Mouse (Mus musculus) embryonic fibroblast, embryonic 13.5 days (primary cell): ENCODE measurements around the gene Arl3. TPM values are rescaled to one million over a fixed set of nuclear protein-coding genes. Genes with fewer than 3 reads are reported as not detected.

Experiments used
- H3K27ac ChIP-seq: 2 replicates; pipeline ENCODE4 v1.5.1; 2012; ENCODE audit warnings: low read length, control low read depth, inconsistent platforms; ENCODE audit not compliant: insufficient read depth
- H3K4me1 ChIP-seq: 2 replicates; pipeline ENCODE4 v1.6.1; 2011; ENCODE audit warnings: low read length; ENCODE audit not compliant: control insufficient read depth, insufficient read depth
- H3K4me3 ChIP-seq: 2 replicates; pipeline ENCODE4 v1.5.1; 2011; ENCODE audit warnings: mild to moderate bottlenecking, control low read depth, low read length; ENCODE audit not compliant: insufficient read depth
- CTCF ChIP-seq: IDR thresholded peaks from 2 replicates; pipeline ENCODE4 v1.5.1; 2011; ENCODE audit warnings: mild to moderate bottlenecking, control low read depth, low read length, moderate library complexity, borderline replicate concordance; ENCODE audit not compliant: insufficient read depth
- POLR2A ChIP-seq: IDR thresholded peaks from 2 replicates; pipeline ENCODE4 v1.6.1; 2011; ENCODE audit warnings: low read depth, mild to moderate bottlenecking, control low read depth, low read length, moderate library complexity
- polyA plus RNA-seq: library from polyadenylated mRNA; stranded (reverse); fragments of >200 nt; gene quantifications from 2 replicates; pipeline ENCODE4 v1.2.4, GENCODE M21; 2011; ENCODE audit warnings: low read depth; ENCODE audit not compliant: missing spikeins, insufficient read length

Gene Arl3
- polyA plus RNA-seq, 1 experiment = 83.5 TPM

GRCm38 (mm10) chr19:46537357-46537756, 35.6 kb downstream of the Arl3 start:
- no peaks in the 10 kb centered on the region for H3K4me1 ChIP-seq
- TF ChIP-seq CTCF = no peak
- TF ChIP-seq POLR2A = no peak
- H3K27ac ChIP-seq = no peak overlapping the region
- H3K4me3 ChIP-seq = no peak overlapping the region

GRCm38 (mm10) chr19:46534542-46535098, 38.4 kb downstream of the Arl3 start:
- peaks cover 15% of the 10 kb centered on the region; the same call in 1 of the 2 replicates for H3K4me1 ChIP-seq
- no peak overlapping the region for H3K4me3 ChIP-seq
- no peak overlapping the region for H3K27ac ChIP-seq
- TF ChIP-seq POLR2A (no peak), CTCF (no peak)

- peaks cover 15% of the 10 kb centered on the region; the same call in 1 of the 2 replicates for H3K4me1 ChIP-seq
- no peak overlapping the region for H3K27ac ChIP-seq
- TF ChIP-seq CTCF (no peak), POLR2A (no peak)
- no peak overlapping the region for H3K4me3 ChIP-seq
These were observed 39.5 kb downstream of the Arl3 start for GRCm38 (mm10) chr19:46533525-46533924.

GRCm38 (mm10) chr19:46533066-46533465, 39.9 kb downstream of the Arl3 start:
- H3K27ac ChIP-seq = no peak overlapping the region
- TF ChIP-seq CTCF (no peak), POLR2A (no peak)
- H3K4me1 ChIP-seq = peaks cover 17% of the 10 kb centered on the region; the same call in 1 of the 2 replicates
- H3K4me3 ChIP-seq = no peak overlapping the region

DNA sequence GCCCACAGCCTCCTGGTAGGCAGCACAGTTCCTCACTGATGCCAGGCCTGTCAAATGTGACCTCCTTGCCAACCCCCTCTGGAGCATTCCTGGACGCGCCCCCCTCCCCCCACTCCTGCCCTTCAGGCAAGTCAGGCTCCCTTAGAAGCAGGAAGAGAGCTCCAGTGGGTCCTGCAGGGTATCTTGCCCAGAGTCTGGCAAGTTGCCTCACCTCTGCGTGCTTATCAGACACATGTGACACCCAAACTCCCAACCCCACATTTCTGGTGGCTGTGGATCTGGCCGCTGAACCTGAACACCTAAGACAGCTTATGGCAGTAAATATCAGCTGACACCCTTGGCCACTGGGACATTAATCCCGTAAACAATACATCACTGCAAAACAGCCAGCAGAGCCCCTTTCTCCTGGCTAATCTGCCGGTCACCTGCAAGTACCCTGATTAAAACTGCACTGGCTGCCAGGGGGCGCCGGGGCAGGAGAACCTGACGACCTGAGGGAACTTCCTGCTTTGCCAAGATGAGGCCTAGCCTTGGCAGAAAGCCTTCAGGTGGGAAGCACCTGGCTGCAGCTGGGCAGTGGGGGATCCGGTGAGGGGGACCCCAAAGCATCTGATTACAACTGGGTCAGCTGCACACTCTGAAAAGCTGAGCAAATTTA, 40.8 kb downstream of the Arl3 start:
- H3K4me3 ChIP-seq = no peak overlapping the region
- H3K4me1 ChIP-seq = peaks cover 17% of the 10 kb centered on the region; the same call in 1 of the 2 replicates
- no peak overlapping the region for H3K27ac ChIP-seq
- no peak for TF ChIP-seq CTCF
- TF ChIP-seq POLR2A = no peak

GRCm38 (mm10) chr19:46531071-46532030, 41.6 kb downstream of the Arl3 start:
- Histone ChIP-seq H3K27ac (peak overlapping the region; percentile 8; the same call in 1 of the 2 replicates), H3K4me1 (peaks cover 17% of the 10 kb centered on the region; the same call in 1 of the 2 replicates), H3K4me3 (no peak overlapping the region)
- TF ChIP-seq POLR2A (no peak), CTCF (no peak)

- Histone ChIP-seq H3K4me1 (peaks cover 17% of the 10 kb centered on the region; the same call in 1 of the 2 replicates), H3K27ac (0 out of 2 replicates have a peak overlapping the region, but pooled peaks have one; percentile 8), H3K4me3 (no peak overlapping the region)
- TF ChIP-seq POLR2A = no peak
- TF ChIP-seq CTCF = no peak
These were observed 42.5 kb downstream of the Arl3 start for GRCm38 (mm10) chr19:46530449-46530990.

- H3K27ac ChIP-seq = no peak overlapping the region
- H3K4me3 ChIP-seq = no peak overlapping the region
- H3K4me1 ChIP-seq = peaks cover 17% of the 10 kb centered on the region; the same call in 1 of the 2 replicates
- TF ChIP-seq POLR2A = no peak
- no peak for TF ChIP-seq CTCF
These were observed 43.2 kb downstream of the Arl3 start for GRCm38 (mm10) chr19:46529601-46530448.
